15 mouse cellular contexts compared by ENCODE assay signal in the genomic region with DNA sequence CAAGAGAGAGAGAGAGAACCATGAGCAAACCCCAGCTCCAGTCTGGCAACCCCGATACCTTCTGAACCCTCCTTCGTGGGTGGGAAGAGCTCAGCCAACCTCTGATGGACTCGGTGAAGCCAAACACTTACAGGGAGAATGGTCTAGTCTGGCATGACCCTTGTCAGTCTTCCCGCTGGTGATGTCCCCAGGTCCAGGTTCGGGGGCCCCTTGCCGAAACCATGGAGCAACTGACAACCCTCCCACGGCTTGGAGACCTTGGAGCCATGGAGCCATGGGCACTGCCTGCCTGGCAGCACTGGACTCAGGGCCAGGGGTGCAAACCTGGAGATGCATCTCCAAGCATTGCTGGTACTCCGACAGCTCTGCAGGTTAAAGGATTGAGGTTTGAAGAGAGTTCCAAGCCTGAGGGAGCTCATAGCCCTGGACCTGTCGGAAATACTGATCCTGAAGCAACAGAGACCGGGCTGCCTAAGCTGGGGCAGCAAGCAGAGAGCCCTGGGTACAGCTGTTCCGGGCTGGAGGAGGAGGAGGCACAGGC. TPM values are rescaled to one million over a fixed set of nuclear protein-coding genes. Genes with fewer than 3 reads are reported as not detected.
DNase-seq lines count a peak whose midpoint lies in the region; ATAC-seq and TF ChIP-seq lines count a peak whose summit lies in the region.
"Had no signal": no experiment of that assay in that cellular context is flagged by ENCODE, and none has a peak within 500 bp of the region (broad histone marks: within the 10 kb centered on the region; RNA-seq: fewer than 3 reads in every experiment).

No protein-coding gene starts in this region.

- DNase-seq in right cerebral cortex, postnatal 25 days = peak; percentile 45
- DNase-seq in right cerebral cortex, postnatal 14 days = no peak
- DNase-seq in cerebellum, postnatal 14 days = peak; percentile 43 to 54
- DNase-seq in lung, adult 2 months = no peak
- DNase-seq: adrenal gland, postnatal 14 days had no signal

- H3K4me2 ChIP-seq in hindbrain, embryonic 13.5 days = peak overlapping the region; percentile 95
- H3K4me2 ChIP-seq in neural tube, embryonic 14.5 days (ENCODE audit: low read depth, low read length) = peak overlapping the region; percentile 94
- H3K4me2 ChIP-seq in intestine, postnatal 0 days (replicated peaks; ENCODE audit: low read depth) = no peak overlapping the region
- H3K4me2 ChIP-seq: lung, embryonic 15.5 days had no signal

- TF ChIP-seq POLR2A in lung, adult 2 months (IDR thresholded peaks at IDR 0.05; ENCODE audit: borderline replicate concordance, extremely low read depth, low read depth, low read length) = no peak

- no peaks in the 10 kb centered on the region for H3K9me3 ChIP-seq in hindbrain, embryonic 13.5 days
- no peaks in the 10 kb centered on the region for H3K9me3 ChIP-seq in neural tube, embryonic 14.5 days (ENCODE audit: control insufficient read depth, low read length)
- no peaks in the 10 kb centered on the region for H3K9me3 ChIP-seq in intestine, postnatal 0 days (ENCODE audit: control insufficient read depth)
- H3K9me3 ChIP-seq: lung, embryonic 15.5 days had no signal

- H3K9ac ChIP-seq in hindbrain, embryonic 13.5 days = peak overlapping the region; percentile 90
- H3K9ac ChIP-seq in neural tube, embryonic 14.5 days (replicated peaks; ENCODE audit: low read depth, low read length) = peak overlapping the region; percentile 66
- no peak overlapping the region for H3K9ac ChIP-seq in intestine, postnatal 0 days (ENCODE audit: low read depth, low read length)
- H3K9ac ChIP-seq: lung, embryonic 15.5 days had no signal

- peaks cover 38% of the 10 kb centered on the region for H3K27me3 ChIP-seq in hindbrain, embryonic 13.5 days
- peaks cover 6% of the 10 kb centered on the region; the same call in 1 of the 2 replicates for H3K27me3 ChIP-seq in neural tube, embryonic 14.5 days (ENCODE audit: control insufficient read depth, insufficient read depth, low read length)
- peaks cover 54% of the 10 kb centered on the region for H3K27me3 ChIP-seq in intestine, postnatal 0 days (replicated peaks; ENCODE audit: control insufficient read depth, insufficient read depth, low read length)

- WGBS in hindbrain, embryonic 13.5 days = 63% methylated on average over 11 of the region's 11 CpGs
- WGBS in neural tube, embryonic 14.5 days = 57% methylated on average over 11 of the region's 11 CpGs
- WGBS in intestine, postnatal 0 days = 72% methylated on average over 11 of the region's 11 CpGs
- 62% methylated on average over 11 of the region's 11 CpGs for WGBS in lung, adult 2 months

- no peak for ATAC-seq in hindbrain, embryonic 13.5 days (ENCODE audit: low FRiP score)
- no peak for ATAC-seq in neural tube, embryonic 14.5 days (ENCODE audit: low read depth)
- no peak for ATAC-seq in intestine, postnatal 0 days
- no peak for ATAC-seq in erythroid progenitor cell, adult 5-6 weeks (replicated peaks; ENCODE audit: low FRiP score, poor library complexity, severe bottlenecking)

- TF ChIP-seq CTCF in intestine, postnatal 0 days (IDR thresholded peaks at IDR 0.05; ENCODE audit: low read depth) = no peak
- TF ChIP-seq CTCF in lung, adult 2 months (IDR thresholded peaks at IDR 0.05; ENCODE audit: insufficient read depth, low read length) = no peak

- peak overlapping the region; percentile 72 for H3K4me3 ChIP-seq in hindbrain, embryonic 13.5 days
- peak overlapping the region; percentile 69 for H3K4me3 ChIP-seq in neural tube, embryonic 14.5 days (ENCODE audit: low read depth, low read length)
- no peak overlapping the region for H3K4me3 ChIP-seq in intestine, postnatal 0 days (ENCODE audit: low read depth, low read length)
- no peak overlapping the region for H3K4me3 ChIP-seq in lung, adult 2 months (replicated peaks; ENCODE audit: extremely low read depth, low read depth, low read length)
- H3K4me3 ChIP-seq: lung, embryonic 15.5 days had no signal

- peak overlapping the region; percentile 93 for H3K27ac ChIP-seq in hindbrain, embryonic 13.5 days
- no peak overlapping the region for H3K27ac ChIP-seq in neural tube, embryonic 14.5 days (ENCODE audit: low read depth, low read length)
- no peak overlapping the region for H3K27ac ChIP-seq in intestine, postnatal 0 days (ENCODE audit: low read depth, low read length)
- H3K27ac ChIP-seq: kidney, postnatal 0 days; lung, embryonic 15.5 days had no signal

- peaks cover 4% of the 10 kb centered on the region; the same call in 1 of the 2 replicates for H3K36me3 ChIP-seq in hindbrain, embryonic 13.5 days
- no peaks in the 10 kb centered on the region for H3K36me3 ChIP-seq in neural tube, embryonic 14.5 days (ENCODE audit: control insufficient read depth, insufficient read depth, low read length)
- H3K36me3 ChIP-seq in intestine, postnatal 0 days (ENCODE audit: control insufficient read depth, insufficient read depth) = no peaks in the 10 kb centered on the region
- H3K36me3 ChIP-seq: lung, embryonic 15.5 days had no signal

- peaks cover 59% of the 10 kb centered on the region for H3K4me1 ChIP-seq in hindbrain, embryonic 13.5 days (replicated peaks)
- H3K4me1 ChIP-seq in neural tube, embryonic 14.5 days (ENCODE audit: control insufficient read depth, insufficient read depth, low read length) = peaks cover 32% of the 10 kb centered on the region; the same call in 1 of the 2 replicates
- H3K4me1 ChIP-seq in intestine, postnatal 0 days (replicated peaks; ENCODE audit: control insufficient read depth, insufficient read depth, low read length) = no peaks in the 10 kb centered on the region
- H3K4me1 ChIP-seq in lung, adult 2 months (ENCODE audit: control insufficient read depth, insufficient read depth, low read length) = no peaks in the 10 kb centered on the region

RNA-seq across cellular contexts. Expression of a gene that starts 0.9 kb away (rescaled TPM):
- polyA plus RNA-seq in hindbrain, embryonic 13.5 days (2015; fragmentation: Nextera tagmentation; extraction: Ambion mirVana) = 40.7 and 40.8 TPM in 2 replicates
- 47.8 and 55.2 TPM in 2 replicates for polyA plus RNA-seq in neural tube, embryonic 14.5 days (2014; fragmentation: Nextera tagmentation; extraction: Ambion mirVana)
- polyA plus RNA-seq in intestine, postnatal 0 days (2015; fragmentation: Nextera tagmentation; extraction: Ambion mirVana) = 0.33 and 0.61 TPM in 2 replicates
- polyA plus RNA-seq in lung, adult 2 months (2012; rRNA removed) = 5.8 TPM in 2 replicates
- total RNA-seq in erythroid progenitor cell, adult 5-6 weeks (2015; ENCODE audit: low replicate concordance) = 6.7 and 8.6 TPM in 2 replicates
- total RNA-seq in erythroid progenitor cell, adult 5-6 weeks (2017; ENCODE audit: low replicate concordance) = 9.2 and 21.3 TPM in 2 replicates
- total RNA-seq: gastrocnemius, adult 8-10 months had no signal
- polyA plus RNA-seq: heart, postnatal 0 days had no signal

RNA-seq across cellular contexts. Expression of a gene that starts 23.9 kb away (rescaled TPM):
- 143 and 150 TPM in 2 replicates for polyA plus RNA-seq in hindbrain, embryonic 13.5 days (2015; fragmentation: Nextera tagmentation; extraction: Ambion mirVana)
- polyA plus RNA-seq in neural tube, embryonic 14.5 days (2014; fragmentation: Nextera tagmentation; extraction: Ambion mirVana) = 137 and 139 TPM in 2 replicates
- 79.7 and 87.5 TPM in 2 replicates for polyA plus RNA-seq in intestine, postnatal 0 days (2015; fragmentation: Nextera tagmentation; extraction: Ambion mirVana)
- polyA plus RNA-seq in lung, adult 2 months (2012; rRNA removed) = 44.7 and 73.4 TPM in 2 replicates
- 101 and 170 TPM in 2 replicates for total RNA-seq in erythroid progenitor cell, adult 5-6 weeks (2015; ENCODE audit: low replicate concordance)
- total RNA-seq in erythroid progenitor cell, adult 5-6 weeks (2017; ENCODE audit: low replicate concordance) = 27.0 and 66.5 TPM in 2 replicates

RNA-seq across cellular contexts. Expression of a gene that starts 32.1 kb away (rescaled TPM):
- polyA plus RNA-seq in hindbrain, embryonic 13.5 days (2015; fragmentation: Nextera tagmentation; extraction: Ambion mirVana) = 0.65 and 1.00 TPM in 2 replicates
- 0.31 and 2.2 TPM in 2 replicates for polyA plus RNA-seq in neural tube, embryonic 14.5 days (2014; fragmentation: Nextera tagmentation; extraction: Ambion mirVana)
- polyA plus RNA-seq in intestine, postnatal 0 days (2015; fragmentation: Nextera tagmentation; extraction: Ambion mirVana) = 0.12 and 0.27 TPM in 2 replicates
- polyA plus RNA-seq in lung, adult 2 months (2012; rRNA removed) = 0.11 and 0.60 TPM in 2 replicates
- 946 and 1,145 TPM in 2 replicates for total RNA-seq in erythroid progenitor cell, adult 5-6 weeks (2015; ENCODE audit: low replicate concordance)
- 341 and 501 TPM in 2 replicates for total RNA-seq in erythroid progenitor cell, adult 5-6 weeks (2017; ENCODE audit: low replicate concordance)
- total RNA-seq: ES-E14; gastrocnemius, adult 8-10 months; left cerebral cortex, postnatal 36 days had no signal

Comparison
In these comparisons a context has a peak if more than half of its experiments do, and no peak if none do; other contexts are left out.
1. DNase-seq: peak in right cerebral cortex, postnatal 25 days (single experiment) and cerebellum, postnatal 14 days (2 of 2); none in right cerebral cortex, postnatal 14 days (single experiment) and lung, adult 2 months (single experiment).
2. H3K4me3 ChIP-seq: peak in hindbrain, embryonic 13.5 days (single experiment) and neural tube, embryonic 14.5 days (single experiment); none in intestine, postnatal 0 days (single experiment) and lung, adult 2 months (single experiment).